Mouse (Mus musculus) myocyte (in vitro differentiated cells): ENCODE measurements around the gene Cipc. TPM values are rescaled to one million over a fixed set of nuclear protein-coding genes. Genes with fewer than 3 reads are reported as not detected.

ENCODE experiments used
- H3K27me3 ChIP-seq: one replicate; pipeline ENCODE4 v1.6.1; 2011; ENCODE audit not compliant: control insufficient read depth, insufficient read depth, insufficient read length
- H3K36me3 ChIP-seq: one replicate; pipeline ENCODE4 v1.6.1; 2011; ENCODE audit not compliant: control insufficient read depth, insufficient read depth
- H3K4me2 ChIP-seq: one replicate; pipeline ENCODE4 v1.6.1; 2011; ENCODE audit warnings: low read depth, control low read depth
- H3K4me3 ChIP-seq: one replicate; pipeline ENCODE4 v1.5.1; 2011; ENCODE audit warnings: mild to moderate bottlenecking, control low read depth, moderate library complexity
- H3K79me2 ChIP-seq: one replicate; pipeline ENCODE4 v1.6.1; 2011; ENCODE audit not compliant: control insufficient read depth, insufficient read depth
- H3ac ChIP-seq: one replicate; pipeline ENCODE4 v1.6.1; 2011; ENCODE audit not compliant: control insufficient read depth, insufficient read length
- CEBPB ChIP-seq: IDR thresholded peaks from 2 replicates; pipeline ENCODE4 v1.6.1; 2011; ENCODE audit warnings: mild to moderate bottlenecking, moderate library complexity; ENCODE audit not compliant: poor library complexity, insufficient read depth, severe bottlenecking
- E2F4 ChIP-seq: IDR thresholded peaks from one replicate; pipeline ENCODE4 v1.6.1; 2011; ENCODE audit warnings: mild to moderate bottlenecking, control low read depth, moderate library complexity; ENCODE audit not compliant: insufficient read depth
- MAX ChIP-seq: IDR thresholded peaks from one replicate; pipeline ENCODE4 v1.6.1; 2011; ENCODE audit warnings: low read depth, mild to moderate bottlenecking, control low read depth
- MYOD1 ChIP-seq, 3 experiments: IDR thresholded peaks; one replicate each; pipeline ENCODE4 v1.6.1; 2011; ENCODE audit warnings: control low read depth in 2 of 3, low read depth in 2 of 3, mild to moderate bottlenecking in 2 of 3, moderate library complexity in 1 of 3; ENCODE audit not compliant: insufficient read length in 2 of 3, control insufficient read depth in 1 of 3
- MYOG ChIP-seq, 3 experiments: IDR thresholded peaks; one replicate each; pipeline ENCODE4 v1.6.1; 2011; ENCODE audit warnings: control low read depth in 2 of 3, low read depth in 2 of 3, mild to moderate bottlenecking in 2 of 3; ENCODE audit not compliant: insufficient read length in 2 of 3, control insufficient read depth in 1 of 3, insufficient read depth in 1 of 3
- POLR2A ChIP-seq: IDR thresholded peaks from one replicate; pipeline ENCODE4 v1.6.1; 2011; ENCODE audit warnings: low read depth, mild to moderate bottlenecking, control low read depth, moderate library complexity; ENCODE audit not compliant: insufficient read length
- POLR2AphosphoS2 ChIP-seq: IDR thresholded peaks from one replicate; pipeline ENCODE4 v1.6.1; 2011; ENCODE audit warnings: low read depth, control low read depth; ENCODE audit not compliant: insufficient read length
- REST ChIP-seq: IDR thresholded peaks from one replicate; pipeline ENCODE4 v1.6.1; 2011; ENCODE audit warnings: mild to moderate bottlenecking, control low read depth, moderate library complexity; ENCODE audit not compliant: insufficient read depth, insufficient read length
- SRF ChIP-seq: IDR thresholded peaks from one replicate; pipeline ENCODE4 v1.6.1; 2011; ENCODE audit warnings: low read depth; ENCODE audit not compliant: control insufficient read depth, insufficient read length
- TCF12 ChIP-seq: IDR thresholded peaks from one replicate; pipeline ENCODE4 v1.6.1; 2011; ENCODE audit warnings: mild to moderate bottlenecking, control low read depth; ENCODE audit not compliant: poor library complexity, insufficient read depth, severe bottlenecking
- TCF3 ChIP-seq: IDR thresholded peaks from one replicate; pipeline ENCODE4 v1.6.1; 2011; ENCODE audit warnings: low read depth, control low read depth; ENCODE audit not compliant: insufficient read length
- USF1 ChIP-seq: IDR thresholded peaks from one replicate; pipeline ENCODE4 v1.6.1; 2011; ENCODE audit warnings: low read depth, mild to moderate bottlenecking, control low read depth, moderate library complexity
- polyA plus RNA-seq: library from polyadenylated mRNA; unstranded; fragments of >200 nt; fragmentation: generic; extraction: Trizol; gene quantifications from one replicate; pipeline ENCODE4 v1.2.1, GENCODE M21; 2012; ENCODE audit warnings: missing spikeins

The Cipc gene
- polyA plus RNA-seq, 1 experiment, result 14.7 TPM

DNA sequence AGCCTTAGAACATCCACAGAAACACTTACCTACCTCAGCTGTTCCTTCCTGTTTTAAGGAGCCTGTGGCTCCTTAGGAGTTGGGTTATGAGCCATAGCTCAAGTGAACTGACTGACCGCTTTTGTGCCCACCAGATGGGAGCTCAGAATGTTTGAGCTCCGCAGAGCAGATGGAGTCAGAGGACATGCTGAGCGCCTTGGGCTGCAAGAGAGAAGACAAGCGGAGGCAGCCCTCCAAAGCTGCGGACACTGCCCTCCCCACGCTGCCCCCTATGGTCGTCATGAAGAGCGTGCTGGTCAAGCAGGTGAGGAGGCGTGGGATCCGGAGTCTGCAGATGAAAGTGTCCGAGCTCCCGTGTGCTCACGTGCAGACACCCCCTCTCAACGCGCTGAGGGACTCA lies 13.3 kb downstream of the Cipc start:
- H3ac ChIP-seq, result no peak overlapping the region
- no peak overlapping the region for H3K4me3 ChIP-seq
- H3K36me3 ChIP-seq, result peaks cover 43% of the 10 kb centered on the region
- no peaks in the 10 kb centered on the region for H3K79me2 ChIP-seq
- no peak for TF ChIP-seq USF1
- no peak for TF ChIP-seq SRF
- TF ChIP-seq TCF12, result no peak
- TF ChIP-seq TCF3, result no peak
- H3K27me3 ChIP-seq, result no peaks in the 10 kb centered on the region
- H3K4me2 ChIP-seq, result no peak overlapping the region

DNA sequence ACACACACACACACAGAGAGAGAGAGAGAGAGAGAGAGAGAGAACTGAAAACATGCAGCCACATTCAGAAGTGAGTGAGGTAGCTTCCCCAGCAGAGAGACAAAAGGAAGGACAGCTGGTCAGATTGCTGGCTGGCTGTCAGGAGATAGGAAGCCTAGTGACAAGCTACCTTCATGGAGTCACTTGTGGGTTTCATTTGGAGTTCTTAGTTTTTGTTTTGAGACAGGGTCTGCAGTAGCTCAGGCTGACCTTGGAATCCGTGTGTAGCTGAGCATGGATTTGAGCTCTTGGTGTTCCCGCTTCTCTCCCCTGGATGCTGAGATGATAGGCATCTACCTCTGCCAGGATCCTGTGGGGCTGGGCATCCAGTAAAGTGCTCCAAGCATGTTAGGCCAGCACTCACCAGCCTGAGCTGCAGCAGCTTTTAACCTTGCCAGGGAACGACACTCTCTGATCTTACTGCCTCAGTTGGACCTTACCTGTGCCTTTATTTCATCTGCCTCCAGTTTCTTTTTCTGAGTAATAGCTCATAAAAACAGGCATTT lies 14.0 kb downstream of the Cipc start:
- Histone ChIP-seq H3K4me3 (no peak overlapping the region), H3K36me3 (peaks cover 46% of the 10 kb centered on the region), H3K79me2 (no peaks in the 10 kb centered on the region), H3K4me2 (no peak overlapping the region), H3K27me3 (no peaks in the 10 kb centered on the region), H3ac (no peak overlapping the region)
- no peak for TF ChIP-seq MYOG (IDR thresholded peaks at IDR 0.05; ENCODE audit: control insufficient read depth in 1 of 3, insufficient read depth in 1 of 3, insufficient read length in 2 of 3, low read depth in 2 of 3)
- TF ChIP-seq POLR2AphosphoS2, result no peak
- no peak for TF ChIP-seq USF1
- no peak for TF ChIP-seq E2F4
- TF ChIP-seq SRF, result no peak
- TF ChIP-seq TCF12, result no peak
- no peak for TF ChIP-seq CEBPB

DNA sequence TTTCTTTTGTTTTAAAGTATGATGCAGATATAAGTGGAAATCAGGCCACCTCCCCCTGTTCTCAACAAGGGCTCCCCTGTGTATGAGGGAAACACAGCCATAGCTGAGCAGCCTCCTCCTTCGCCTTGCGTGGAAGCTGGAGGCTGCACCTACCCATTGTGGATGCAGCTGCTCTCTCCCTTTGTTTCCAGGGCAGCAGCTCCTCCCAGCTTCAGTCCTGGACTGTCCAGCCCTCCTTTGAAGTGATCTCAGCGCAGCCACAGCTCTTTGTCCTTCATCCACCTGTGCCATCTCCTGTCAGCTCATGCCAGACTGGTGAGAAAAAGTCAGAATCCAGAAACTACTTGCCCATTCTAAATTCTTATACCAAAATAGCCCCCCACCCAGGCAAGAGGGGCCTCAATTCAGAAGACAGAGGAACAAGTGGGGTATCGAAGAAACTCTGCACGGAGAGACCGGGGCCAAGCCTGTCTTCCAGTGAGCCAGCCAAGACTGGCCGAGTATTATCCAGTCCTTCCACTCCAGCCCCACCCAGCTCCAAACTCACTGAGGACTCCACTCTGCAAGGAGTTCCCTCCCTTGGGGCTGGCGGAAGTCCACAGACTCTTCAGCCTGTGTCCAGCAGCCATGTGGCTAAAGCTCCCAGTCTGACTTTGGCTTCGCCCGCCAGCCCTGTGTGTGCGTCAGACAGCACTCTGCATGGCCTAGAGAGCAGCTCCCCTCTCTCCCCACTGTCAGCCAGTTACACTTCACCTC lies 14.9 kb downstream of the Cipc start:
- Histone ChIP-seq H3K27me3 (no peaks in the 10 kb centered on the region), H3K4me3 (no peak overlapping the region), H3K4me2 (no peak overlapping the region), H3ac (no peak overlapping the region), H3K36me3 (peaks cover 46% of the 10 kb centered on the region), H3K79me2 (no peaks in the 10 kb centered on the region)
- TF ChIP-seq TCF12 (no peak), CEBPB (no peak), SRF (no peak), TCF3 (no peak), E2F4 (no peak), MAX (no peak), POLR2AphosphoS2 (no peak), REST (no peak), MYOD1 (IDR thresholded peaks at IDR 0.05; ENCODE audit: control insufficient read depth in 1 of 3, insufficient read length in 2 of 3, low read depth in 2 of 3) (no peak), USF1 (no peak), POLR2A (no peak), MYOG (IDR thresholded peaks at IDR 0.05; ENCODE audit: control insufficient read depth in 1 of 3, insufficient read depth in 1 of 3, insufficient read length in 2 of 3, low read depth in 2 of 3) (no peak)

GRCm38 (mm10) chr12:86964278-86965057 lies 17.6 kb downstream of the Cipc start:
- peak in 1 of 3 experiments; percentile 17 for TF ChIP-seq MYOG (IDR thresholded peaks at IDR 0.05; ENCODE audit: control insufficient read depth in 1 of 3, insufficient read depth in 1 of 3, insufficient read length in 2 of 3, low read depth in 2 of 3)
- TF ChIP-seq USF1, result no peak
- peak in 1 of 3 experiments; percentile 12 for TF ChIP-seq MYOD1 (IDR thresholded peaks at IDR 0.05; ENCODE audit: control insufficient read depth in 1 of 3, insufficient read length in 2 of 3, low read depth in 2 of 3)
- Histone ChIP-seq H3K27me3 (no peaks in the 10 kb centered on the region), H3K4me2 (no peak overlapping the region), H3ac (no peak overlapping the region), H3K36me3 (peaks cover 21% of the 10 kb centered on the region), H3K79me2 (no peaks in the 10 kb centered on the region), H3K4me3 (no peak overlapping the region)

- peaks cover 16% of the 10 kb centered on the region for H3K36me3 ChIP-seq
Measured at GRCm38 (mm10) chr12:86965237-86965799, 18.5 kb downstream of the Cipc start.

More at GRCm38 (mm10) chr12:86965237-86965799, 18.5 kb downstream of the Cipc start:
- Histone ChIP-seq H3ac (no peak overlapping the region), H3K4me3 (no peak overlapping the region), H3K79me2 (no peaks in the 10 kb centered on the region), H3K27me3 (no peaks in the 10 kb centered on the region), H3K4me2 (no peak overlapping the region)
- TF ChIP-seq USF1 (no peak), REST (no peak), POLR2A (no peak), SRF (no peak), POLR2AphosphoS2 (no peak), E2F4 (no peak), CEBPB (no peak), MYOD1 (IDR thresholded peaks at IDR 0.05; ENCODE audit: control insufficient read depth in 1 of 3, insufficient read length in 2 of 3, low read depth in 2 of 3) (no peak), MAX (no peak), MYOG (IDR thresholded peaks at IDR 0.05; ENCODE audit: control insufficient read depth in 1 of 3, insufficient read depth in 1 of 3, insufficient read length in 2 of 3, low read depth in 2 of 3) (no peak), TCF3 (no peak), TCF12 (no peak)
